Mouse (Mus musculus) myocyte (in vitro differentiated cells): ENCODE results near the gene Nf1. TPM values are rescaled to one million over a fixed set of nuclear protein-coding genes. Genes with fewer than 3 reads are reported as not detected.

Experiments
- H3K27me3 ChIP-seq: one replicate; pipeline ENCODE4 v1.6.1; 2011; ENCODE audit not compliant: control insufficient read depth, insufficient read depth, insufficient read length
- H3K36me3 ChIP-seq: one replicate; pipeline ENCODE4 v1.6.1; 2011; ENCODE audit not compliant: control insufficient read depth, insufficient read depth
- H3K4me2 ChIP-seq: one replicate; pipeline ENCODE4 v1.6.1; 2011; ENCODE audit warnings: low read depth, control low read depth
- H3K4me3 ChIP-seq: one replicate; pipeline ENCODE4 v1.5.1; 2011; ENCODE audit warnings: mild to moderate bottlenecking, control low read depth, moderate library complexity
- H3K79me2 ChIP-seq: one replicate; pipeline ENCODE4 v1.6.1; 2011; ENCODE audit not compliant: control insufficient read depth, insufficient read depth
- H3ac ChIP-seq: one replicate; pipeline ENCODE4 v1.6.1; 2011; ENCODE audit not compliant: control insufficient read depth, insufficient read length
- CEBPB ChIP-seq: IDR thresholded peaks from 2 replicates; pipeline ENCODE4 v1.6.1; 2011; ENCODE audit warnings: mild to moderate bottlenecking, moderate library complexity; ENCODE audit not compliant: poor library complexity, insufficient read depth, severe bottlenecking
- E2F4 ChIP-seq: IDR thresholded peaks from one replicate; pipeline ENCODE4 v1.6.1; 2011; ENCODE audit warnings: mild to moderate bottlenecking, control low read depth, moderate library complexity; ENCODE audit not compliant: insufficient read depth
- MAX ChIP-seq: IDR thresholded peaks from one replicate; pipeline ENCODE4 v1.6.1; 2011; ENCODE audit warnings: low read depth, mild to moderate bottlenecking, control low read depth
- MYOD1 ChIP-seq, 3 experiments: IDR thresholded peaks; one replicate each; pipeline ENCODE4 v1.6.1; 2011; ENCODE audit warnings: control low read depth in 2 of 3, low read depth in 2 of 3, mild to moderate bottlenecking in 2 of 3, moderate library complexity in 1 of 3; ENCODE audit not compliant: insufficient read length in 2 of 3, control insufficient read depth in 1 of 3
- MYOG ChIP-seq, 3 experiments: IDR thresholded peaks; one replicate each; pipeline ENCODE4 v1.6.1; 2011; ENCODE audit warnings: control low read depth in 2 of 3, low read depth in 2 of 3, mild to moderate bottlenecking in 2 of 3; ENCODE audit not compliant: insufficient read length in 2 of 3, control insufficient read depth in 1 of 3, insufficient read depth in 1 of 3
- POLR2A ChIP-seq: IDR thresholded peaks from one replicate; pipeline ENCODE4 v1.6.1; 2011; ENCODE audit warnings: low read depth, mild to moderate bottlenecking, control low read depth, moderate library complexity; ENCODE audit not compliant: insufficient read length
- POLR2AphosphoS2 ChIP-seq: IDR thresholded peaks from one replicate; pipeline ENCODE4 v1.6.1; 2011; ENCODE audit warnings: low read depth, control low read depth; ENCODE audit not compliant: insufficient read length
- REST ChIP-seq: IDR thresholded peaks from one replicate; pipeline ENCODE4 v1.6.1; 2011; ENCODE audit warnings: mild to moderate bottlenecking, control low read depth, moderate library complexity; ENCODE audit not compliant: insufficient read depth, insufficient read length
- SRF ChIP-seq: IDR thresholded peaks from one replicate; pipeline ENCODE4 v1.6.1; 2011; ENCODE audit warnings: low read depth; ENCODE audit not compliant: control insufficient read depth, insufficient read length
- TCF12 ChIP-seq: IDR thresholded peaks from one replicate; pipeline ENCODE4 v1.6.1; 2011; ENCODE audit warnings: mild to moderate bottlenecking, control low read depth; ENCODE audit not compliant: poor library complexity, insufficient read depth, severe bottlenecking
- TCF3 ChIP-seq: IDR thresholded peaks from one replicate; pipeline ENCODE4 v1.6.1; 2011; ENCODE audit warnings: low read depth, control low read depth; ENCODE audit not compliant: insufficient read length
- USF1 ChIP-seq: IDR thresholded peaks from one replicate; pipeline ENCODE4 v1.6.1; 2011; ENCODE audit warnings: low read depth, mild to moderate bottlenecking, control low read depth, moderate library complexity
- polyA plus RNA-seq: library from polyadenylated mRNA; unstranded; fragments of >200 nt; fragmentation: generic; extraction: Trizol; gene quantifications from one replicate; pipeline ENCODE4 v1.2.1, GENCODE M21; 2012; ENCODE audit warnings: missing spikeins

The Nf1 gene
- polyA plus RNA-seq, 1 experiment: 8.2 TPM

- H3K36me3 ChIP-seq: no peaks in the 10 kb centered on the region
- H3K79me2 ChIP-seq: no peaks in the 10 kb centered on the region
- no peak overlapping the region for H3ac ChIP-seq
- H3K4me3 ChIP-seq: no peak overlapping the region
- no peaks in the 10 kb centered on the region for H3K27me3 ChIP-seq
- TF ChIP-seq CEBPB (no peak), MYOG (IDR thresholded peaks at IDR 0.05; ENCODE audit: control insufficient read depth in 1 of 3, insufficient read depth in 1 of 3, insufficient read length in 2 of 3, low read depth in 2 of 3) (no peak), POLR2AphosphoS2 (no peak), E2F4 (no peak), SRF (no peak), MAX (no peak), USF1 (no peak), TCF3 (no peak), TCF12 (no peak), POLR2A (no peak), REST (no peak), MYOD1 (IDR thresholded peaks at IDR 0.05; ENCODE audit: control insufficient read depth in 1 of 3, insufficient read length in 2 of 3, low read depth in 2 of 3) (no peak)
- H3K4me2 ChIP-seq: no peak overlapping the region
Observed at GRCm38 (mm10) chr11:79293025-79293424, 46.5 kb upstream of the Nf1 start.

GRCm38 (mm10) chr11:79293971-79294370, 45.5 kb upstream of the Nf1 start:
- H3K27me3 ChIP-seq: no peaks in the 10 kb centered on the region
- no peak overlapping the region for H3K4me2 ChIP-seq
- no peaks in the 10 kb centered on the region for H3K79me2 ChIP-seq
- no peak overlapping the region for H3ac ChIP-seq
- H3K36me3 ChIP-seq: no peaks in the 10 kb centered on the region
- TF ChIP-seq POLR2A: no peak
- TF ChIP-seq MYOD1 (IDR thresholded peaks at IDR 0.05; ENCODE audit: control insufficient read depth in 1 of 3, insufficient read length in 2 of 3, low read depth in 2 of 3): no peak
- TF ChIP-seq POLR2AphosphoS2: no peak
- no peak for TF ChIP-seq E2F4
- TF ChIP-seq MAX: no peak
- no peak for TF ChIP-seq CEBPB
- H3K4me3 ChIP-seq: no peak overlapping the region

- Histone ChIP-seq H3K79me2 (no peaks in the 10 kb centered on the region), H3K27me3 (no peaks in the 10 kb centered on the region), H3K4me3 (no peak overlapping the region), H3K36me3 (no peaks in the 10 kb centered on the region), H3ac (no peak overlapping the region), H3K4me2 (no peak overlapping the region)
- TF ChIP-seq TCF3 (no peak), POLR2A (no peak), E2F4 (no peak), CEBPB (no peak)
Observed at GRCm38 (mm10) chr11:79296167-79296566, 43.3 kb upstream of the Nf1 start.

DNA sequence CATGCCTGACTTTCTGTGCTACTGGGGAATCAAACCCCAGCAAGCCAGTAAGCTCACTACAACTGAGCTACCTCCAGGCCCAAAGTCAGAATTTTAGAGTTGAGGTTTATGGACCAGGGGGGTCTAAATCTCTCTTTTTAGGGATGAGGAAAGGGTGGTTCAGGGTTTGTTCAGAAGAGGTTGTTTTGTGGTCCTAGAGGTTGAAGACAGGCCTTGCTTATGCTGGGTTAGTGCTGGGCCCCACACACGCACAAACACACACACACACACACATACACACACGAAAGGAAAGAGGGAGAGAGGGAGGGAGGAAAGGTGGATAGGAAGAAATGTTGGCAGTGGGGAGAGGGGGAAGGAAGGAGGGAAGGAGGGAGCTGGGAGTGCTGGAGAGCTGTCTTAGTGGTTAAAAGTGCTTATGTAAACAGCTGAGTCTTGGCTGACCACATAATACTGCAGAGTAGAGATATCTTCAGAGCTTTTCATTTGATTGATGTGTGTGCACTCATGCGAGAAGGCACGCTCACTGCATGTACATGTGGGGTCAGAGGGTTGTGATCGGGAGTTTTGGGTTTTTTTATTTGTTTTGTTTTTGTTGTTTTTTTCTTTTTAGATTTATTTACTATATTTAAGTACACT, 42.5 kb upstream of the Nf1 start, which contains the start of gene Gm9964:
Gene Gm9964 (minus strand): TSS at position 51 of the 636 bp plus-strand sequence.
- Histone ChIP-seq H3ac (no peak within 1 kb of the TSS), H3K36me3 (no peaks in the 10 kb centered on the region), H3K4me2 (no peak within 1 kb of the TSS), H3K27me3 (no peaks in the 10 kb centered on the region), H3K79me2 (no peaks in the 10 kb centered on the region), H3K4me3 (no peak within 1 kb of the TSS)
- TF ChIP-seq POLR2A (no peak), TCF12 (no peak), USF1 (no peak), SRF (no peak), MAX (no peak), MYOG (IDR thresholded peaks at IDR 0.05; ENCODE audit: control insufficient read depth in 1 of 3, insufficient read depth in 1 of 3, insufficient read length in 2 of 3, low read depth in 2 of 3) (no peak), E2F4 (no peak), MYOD1 (IDR thresholded peaks at IDR 0.05; ENCODE audit: control insufficient read depth in 1 of 3, insufficient read length in 2 of 3, low read depth in 2 of 3) (no peak), POLR2AphosphoS2 (no peak), TCF3 (no peak), REST (no peak), CEBPB (no peak)

GRCm38 (mm10) chr11:79299719-79300431, 39.6 kb upstream of the Nf1 start:
- TF ChIP-seq USF1 (no peak), MYOG (IDR thresholded peaks at IDR 0.05; ENCODE audit: control insufficient read depth in 1 of 3, insufficient read depth in 1 of 3, insufficient read length in 2 of 3, low read depth in 2 of 3) (no peak), REST (no peak), SRF (no peak), POLR2AphosphoS2 (no peak)
- Histone ChIP-seq H3K4me2 (no peak overlapping the region), H3K4me3 (no peak overlapping the region), H3K27me3 (no peaks in the 10 kb centered on the region), H3ac (no peak overlapping the region), H3K79me2 (no peaks in the 10 kb centered on the region), H3K36me3 (no peaks in the 10 kb centered on the region)
